Mouse (Mus musculus) heart, adult 2 months (tissue): ENCODE results near the gene Cfap46.

ENCODE experiments used
- CTCF ChIP-seq: fragments of 200-600 bp; IDR thresholded peaks from 2 replicates; pipeline ENCODE4 v1.8.1; 2022; ENCODE audit warnings: antibody characterized with exemption, mild to moderate bottlenecking, moderate library complexity
- EP300 ChIP-seq: fragments of 200-500 bp; IDR thresholded peaks from 2 replicates; pipeline ENCODE4 v1.6.1; 2011; ENCODE audit warnings: low read depth, low read length, control low read depth; ENCODE audit not compliant: insufficient read depth
- POLR2A ChIP-seq: fragments of 200-500 bp; IDR thresholded peaks from 2 replicates; pipeline ENCODE4 v1.6.1; 2011; ENCODE audit warnings: mild to moderate bottlenecking, low read depth, low read length, control low read depth; ENCODE audit not compliant: insufficient read depth

GRCm38 (mm10) chr7:139610328-139610727, 73.3 kb downstream of the Cfap46 start:
- TF ChIP-seq CTCF = no peak
- no peak for TF ChIP-seq POLR2A
- TF ChIP-seq EP300 = no peak
